Mouse (Mus musculus) frontal cortex, adult 2 months (tissue): ENCODE results near the gene Hoxc5. TPM values are rescaled to one million over a fixed set of nuclear protein-coding genes. Genes with fewer than 3 reads are reported as not detected.

Source experiments
- DNase-seq, 2 experiments: peaks; one replicate each; pipeline ENCODE4 v3.0.0; 2022; ENCODE audit warnings: low spot score in 1 of 2; ENCODE audit errors: extremely low spot score in 1 of 2
- polyA plus RNA-seq: library from polyadenylated mRNA; depleted of rRNA; stranded (reverse); fragments of >200 nt; gene quantifications from 2 replicates; pipeline ENCODE4 v1.2.3, GENCODE M21; 2012; rRNA removed

Hoxc5 gene
- polyA plus RNA-seq, result not detected in 2 replicates

DNA sequence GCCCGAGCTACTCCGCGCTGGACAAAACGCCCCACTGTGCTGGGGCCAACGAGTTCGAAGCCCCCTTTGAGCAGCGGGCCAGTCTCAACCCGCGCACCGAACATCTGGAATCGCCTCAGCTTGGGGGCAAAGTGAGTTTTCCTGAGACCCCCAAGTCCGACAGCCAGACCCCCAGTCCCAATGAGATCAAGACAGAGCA, at the start of gene Hoxc5:
TSS of gene Hoxc5 (plus strand) at position 132 of the 199 bp plus-strand sequence.
- DNase-seq, result no peak

- no peak for DNase-seq
Measured at GRCm38 (mm10) chr15:102917972-102918572, 49.2 kb upstream of the Hoxc5 start.

DNA sequence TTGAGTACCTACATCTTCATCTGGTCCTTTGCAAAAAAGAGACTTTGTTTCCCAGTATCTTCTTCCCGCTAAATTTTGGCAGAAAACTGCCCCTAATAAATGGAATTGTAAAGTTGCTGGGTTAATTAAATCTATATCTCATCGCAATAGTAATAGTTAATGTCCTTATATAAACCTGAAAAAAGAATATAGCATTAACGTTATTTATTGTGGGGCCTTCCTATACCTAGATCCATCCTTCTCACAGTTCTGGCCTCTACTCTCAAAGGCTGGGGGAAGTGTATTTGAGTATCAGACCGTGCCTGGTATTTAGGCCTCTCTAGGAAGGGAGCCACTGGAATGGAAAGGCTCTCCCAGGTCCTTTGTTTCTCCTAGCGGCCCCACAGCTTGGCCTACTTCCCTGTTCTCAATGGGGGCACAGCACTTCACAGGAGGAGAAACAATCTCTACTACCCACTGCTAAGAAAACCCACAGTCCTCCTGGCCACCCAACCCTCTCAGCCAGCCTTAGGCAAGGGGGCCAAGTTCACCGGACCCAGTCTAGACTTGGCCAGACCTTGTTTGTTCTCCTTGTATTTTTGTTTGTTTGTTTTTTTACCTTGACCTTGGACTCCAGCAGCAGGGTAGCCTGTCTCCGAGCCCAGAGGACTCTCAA, 48.5 kb upstream of the Hoxc5 start:
- DNase-seq, result no peak

GRCm38 (mm10) chr15:102919336-102920180, 47.7 kb upstream of the Hoxc5 start:
- DNase-seq, result no peak

DNA sequence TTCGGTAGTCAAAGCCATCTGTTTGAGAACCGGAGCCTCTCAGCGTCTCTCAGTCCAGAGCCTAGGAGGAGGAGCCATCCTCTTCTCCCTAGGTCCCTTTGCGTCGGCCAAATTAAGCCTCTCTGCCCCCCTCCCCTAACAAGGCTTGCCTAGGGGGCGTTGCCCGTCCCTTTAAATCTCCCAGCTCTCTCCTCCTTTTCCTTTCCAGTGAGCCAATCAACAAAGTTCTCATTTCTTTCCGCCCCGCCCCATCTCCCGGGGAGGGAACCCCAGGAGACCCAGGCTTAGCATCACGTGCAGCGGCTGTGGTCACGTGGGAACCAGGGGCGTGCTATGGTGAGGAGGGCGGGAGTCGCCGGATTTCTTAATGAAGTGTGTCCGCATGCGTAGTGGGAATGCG, 46.6 kb upstream of the Hoxc5 start:
- no peak for DNase-seq

DNA sequence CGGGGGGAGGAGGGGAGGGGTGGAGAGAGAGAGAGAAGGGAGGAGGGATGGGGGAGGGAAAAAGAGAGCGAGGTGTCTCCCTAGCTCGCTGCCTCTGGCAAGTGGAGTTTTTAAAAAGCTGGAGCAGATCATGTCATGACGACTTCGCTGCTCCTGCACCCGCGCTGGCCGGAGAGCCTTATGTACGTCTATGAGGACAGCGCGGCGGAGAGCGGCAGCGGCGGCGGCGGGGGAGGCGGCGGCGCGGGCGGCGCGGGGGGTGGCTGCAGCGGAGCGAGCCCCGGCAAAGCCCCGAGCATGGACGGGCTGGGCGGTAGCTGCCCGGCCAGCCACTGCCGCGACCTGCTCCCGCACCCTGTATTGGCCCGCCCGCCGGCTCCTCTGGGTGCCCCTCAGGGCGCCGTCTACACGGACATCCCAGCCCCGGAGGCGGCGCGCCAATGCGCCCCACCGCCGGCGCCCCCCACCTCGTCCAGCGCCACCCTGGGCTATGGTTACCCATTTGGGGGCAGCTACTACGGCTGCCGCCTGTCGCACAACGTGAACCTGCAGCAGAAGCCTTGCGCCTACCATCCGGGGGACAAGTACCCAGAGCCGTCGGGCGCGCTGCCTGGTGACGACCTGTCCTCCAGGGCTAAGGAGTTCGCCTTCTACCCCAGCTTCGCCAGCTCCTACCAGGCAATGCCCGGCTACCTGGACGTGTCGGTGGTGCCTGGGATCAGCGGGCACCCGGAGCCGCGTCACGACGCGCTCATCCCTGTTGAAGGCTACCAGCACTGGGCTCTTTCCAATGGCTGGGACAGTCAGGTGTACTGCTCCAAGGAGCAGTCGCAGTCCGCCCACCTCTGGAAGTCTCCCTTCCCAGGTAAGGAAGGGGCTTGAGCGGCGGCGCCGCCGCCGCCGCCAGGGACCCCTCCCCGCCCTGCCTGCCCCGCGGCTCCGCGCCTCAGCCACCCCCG, 45.9 kb upstream of the Hoxc5 start, which contains the start of gene Hoxc13:
TSS of gene Hoxc13 (plus strand) at position 51 of the 959 bp plus-strand sequence.
- DNase-seq, result no peak

DNA sequence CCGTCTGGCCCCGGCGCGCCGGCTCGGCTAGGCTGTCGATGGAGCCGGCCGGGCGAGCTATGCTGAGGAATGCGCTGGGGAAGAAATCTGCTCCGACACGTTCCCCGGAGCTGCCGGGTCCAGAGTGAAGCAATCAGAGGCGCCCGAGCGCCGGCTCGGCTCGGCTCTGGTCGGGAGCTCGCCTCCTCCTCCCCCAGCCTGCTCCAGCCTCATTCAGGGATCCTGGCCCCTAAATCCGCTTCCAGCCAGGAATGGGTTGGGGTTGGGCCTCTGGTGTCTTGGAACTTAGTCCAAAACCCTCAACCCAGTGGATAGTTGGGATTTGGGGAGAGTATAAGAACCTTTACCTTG, 45.3 kb upstream of the Hoxc5 start:
- no peak for DNase-seq

DNA sequence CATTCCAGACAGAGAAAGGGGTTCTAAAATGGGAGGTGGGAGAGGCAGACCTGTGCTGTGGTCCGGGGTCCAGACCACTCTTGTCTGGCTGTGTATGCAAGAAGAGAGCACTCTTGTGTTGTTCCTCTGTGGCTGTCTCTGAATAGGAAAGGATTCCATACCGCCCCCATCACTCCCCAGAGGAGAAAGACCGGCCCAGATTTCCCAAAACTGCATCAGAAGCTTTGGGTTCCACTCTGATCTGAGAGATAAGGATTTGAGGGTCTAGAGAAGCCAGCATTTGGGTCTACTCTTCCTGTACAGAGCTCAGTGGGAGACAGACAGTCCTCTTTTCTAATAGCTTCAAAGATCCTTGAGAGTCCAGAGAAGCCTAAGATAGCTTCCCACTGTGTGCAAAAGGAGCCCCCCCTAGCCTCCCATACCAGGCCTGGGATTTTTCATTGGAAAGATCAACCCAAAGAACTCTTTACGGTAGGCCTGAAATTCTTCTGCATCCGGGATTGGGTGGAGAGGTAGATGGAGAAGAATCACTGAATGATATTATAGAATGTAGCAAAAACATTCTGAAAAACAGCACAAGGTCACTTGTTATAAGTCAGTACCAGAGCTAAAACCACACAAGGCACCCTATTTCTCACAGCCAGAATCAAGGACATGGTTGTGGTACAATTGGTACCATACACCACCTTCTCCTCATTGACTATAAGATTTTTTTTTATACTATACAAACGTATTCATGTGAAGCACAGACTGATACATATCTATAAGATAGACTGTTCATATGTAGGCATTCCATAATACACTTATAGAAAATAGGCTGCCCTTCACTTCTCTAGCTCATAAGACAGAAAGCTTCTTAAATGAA, 44.4 kb upstream of the Hoxc5 start:
- DNase-seq, result no peak

DNA sequence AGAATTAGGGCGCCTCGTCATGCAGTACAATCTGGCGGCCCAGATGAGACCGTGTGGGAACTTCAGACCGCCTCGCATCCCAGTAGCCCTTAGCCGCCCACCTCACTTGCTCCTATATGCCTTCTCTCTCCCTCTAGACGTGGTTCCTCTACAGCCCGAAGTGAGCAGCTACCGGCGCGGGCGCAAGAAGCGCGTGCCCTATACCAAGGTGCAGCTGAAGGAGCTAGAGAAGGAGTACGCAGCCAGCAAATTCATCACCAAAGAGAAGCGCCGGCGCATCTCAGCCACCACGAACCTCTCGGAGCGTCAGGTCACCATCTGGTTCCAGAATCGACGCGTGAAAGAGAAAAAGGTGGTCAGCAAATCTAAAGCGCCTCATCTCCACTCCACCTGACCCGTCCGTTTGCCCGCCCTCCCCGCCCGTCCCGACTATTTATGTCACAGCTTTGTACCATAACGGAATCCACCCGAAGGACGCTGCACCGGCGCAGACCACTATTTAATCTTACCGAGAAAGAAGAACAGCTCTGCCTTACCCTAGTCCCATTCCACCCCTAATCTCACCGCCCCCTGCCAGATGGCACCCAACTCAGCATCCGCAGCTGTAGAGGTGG, 40.1 kb upstream of the Hoxc5 start:
- DNase-seq, result no peak

DNA sequence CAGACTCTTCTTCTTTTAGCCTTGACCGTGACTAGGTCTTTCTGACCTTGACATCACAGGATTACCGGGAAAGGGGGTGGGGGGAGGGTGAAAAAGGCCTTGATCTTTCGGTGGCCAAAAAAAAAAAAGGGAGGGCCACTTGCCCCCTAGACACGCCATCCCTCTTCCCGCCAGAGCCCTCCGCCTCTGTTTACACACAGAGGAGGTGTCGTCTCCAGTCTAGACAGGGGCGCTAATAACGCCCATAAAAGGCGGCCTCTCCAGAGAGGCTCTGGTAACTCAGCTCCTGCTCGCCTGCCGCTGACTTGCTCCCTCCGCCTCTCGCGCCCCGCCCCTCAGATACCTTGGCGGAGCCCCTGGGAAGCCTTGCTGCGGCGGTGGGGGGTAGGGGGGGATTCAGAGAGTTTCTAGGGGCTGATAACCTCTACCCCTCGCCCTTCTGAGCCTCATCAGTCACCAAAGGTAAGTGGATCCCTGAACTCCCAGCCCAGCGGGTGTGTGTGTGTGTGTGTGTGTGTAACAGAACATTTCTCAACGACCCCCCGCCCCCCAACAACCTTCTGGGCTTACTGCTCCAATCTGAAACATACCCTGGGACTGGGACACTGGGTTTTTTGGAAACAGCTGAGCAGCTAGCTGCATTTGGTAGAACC, 35.4 kb upstream of the Hoxc5 start:
- DNase-seq, result no peak

DNA sequence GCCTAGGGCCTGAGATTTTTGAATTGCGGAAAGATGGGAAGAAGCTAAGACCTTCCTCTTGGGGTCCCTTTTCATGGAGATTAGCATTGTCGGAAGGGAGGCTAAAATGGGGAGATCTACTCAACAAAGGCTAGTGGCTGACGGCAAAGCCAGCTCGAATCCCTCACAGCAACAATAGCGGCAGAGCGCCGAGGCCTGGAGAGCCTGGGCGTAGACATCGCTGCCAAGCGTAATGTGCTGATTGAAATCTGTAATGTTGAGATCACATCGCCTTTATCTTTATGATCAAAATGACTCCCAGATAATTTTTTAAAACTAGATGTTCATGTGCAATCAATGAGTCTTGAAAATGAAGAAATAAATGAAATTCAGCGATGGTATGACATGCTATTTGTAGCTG, 32.8 kb upstream of the Hoxc5 start:
- DNase-seq, result no peak

- DNase-seq, result no peak
Measured at GRCm38 (mm10) chr15:102934897-102935296, 32.3 kb upstream of the Hoxc5 start.

DNA sequence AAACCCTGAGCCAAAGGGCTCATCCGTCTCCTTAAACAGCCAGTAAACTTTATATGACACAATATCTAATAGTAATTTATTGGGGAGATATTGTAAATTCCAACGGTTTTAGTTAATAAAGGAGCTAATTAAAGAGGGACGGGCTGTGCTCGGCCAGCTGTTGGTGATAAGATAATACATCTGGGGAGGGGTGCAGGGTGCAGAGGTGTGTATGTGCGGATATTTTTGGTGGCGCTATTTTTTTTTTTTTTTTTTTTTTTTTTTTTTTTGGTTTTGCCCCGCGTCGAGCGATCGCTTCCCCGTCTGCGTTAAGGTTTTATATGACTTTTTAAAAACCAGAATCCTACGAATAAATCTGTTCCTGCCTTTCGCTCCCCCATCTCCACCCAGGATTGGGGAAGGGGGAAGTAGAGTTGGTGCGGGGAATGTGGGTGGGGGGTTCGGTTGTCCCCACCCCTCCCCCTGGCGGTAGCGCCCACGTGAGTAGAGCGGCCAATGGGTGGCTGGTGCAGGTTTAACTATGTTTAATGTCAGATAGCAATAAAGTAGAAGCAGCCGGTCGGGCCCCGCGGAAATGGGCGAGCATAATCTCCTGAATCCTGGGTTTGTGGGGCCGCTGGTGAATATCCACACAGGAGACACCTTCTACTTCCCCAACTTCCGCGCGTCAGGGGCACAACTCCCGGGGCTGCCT, 30.8 kb upstream of the Hoxc5 start, which contains the start of gene Hoxc12:
TSS of gene Hoxc12 (plus strand) at position 479 of the 694 bp plus-strand sequence.
- no peak for DNase-seq

DNA sequence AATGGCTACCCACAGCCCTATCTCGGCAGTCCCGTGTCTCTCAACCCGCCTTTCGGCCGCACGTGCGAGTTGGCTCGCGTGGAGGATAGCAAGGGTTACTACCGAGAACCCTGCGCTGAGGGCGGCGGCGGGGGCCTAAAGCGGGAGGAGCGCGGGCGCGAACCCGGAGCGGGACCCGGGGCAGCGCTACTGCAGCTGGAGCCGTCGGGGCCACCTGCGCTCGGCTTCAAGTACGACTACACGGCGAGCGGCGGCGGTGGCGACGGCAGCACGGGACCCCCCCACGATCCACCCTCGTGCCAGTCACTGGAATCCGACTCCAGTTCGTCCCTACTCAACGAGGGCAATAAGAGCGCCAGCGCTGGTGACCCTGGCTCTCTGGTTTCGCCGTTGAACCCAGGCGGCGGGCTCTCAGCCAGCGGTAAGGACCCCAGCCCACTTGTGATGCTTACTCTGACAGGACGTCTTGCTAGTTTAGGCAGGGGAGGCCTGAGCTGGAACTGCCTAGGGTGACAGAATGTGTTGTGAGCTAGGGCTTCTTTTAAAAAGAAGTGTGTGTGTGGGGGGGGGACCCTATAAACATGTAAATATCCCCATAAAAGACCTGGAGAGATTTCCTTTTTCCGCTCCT, 30.1 kb upstream of the Hoxc5 start:
- no peak for DNase-seq

DNA sequence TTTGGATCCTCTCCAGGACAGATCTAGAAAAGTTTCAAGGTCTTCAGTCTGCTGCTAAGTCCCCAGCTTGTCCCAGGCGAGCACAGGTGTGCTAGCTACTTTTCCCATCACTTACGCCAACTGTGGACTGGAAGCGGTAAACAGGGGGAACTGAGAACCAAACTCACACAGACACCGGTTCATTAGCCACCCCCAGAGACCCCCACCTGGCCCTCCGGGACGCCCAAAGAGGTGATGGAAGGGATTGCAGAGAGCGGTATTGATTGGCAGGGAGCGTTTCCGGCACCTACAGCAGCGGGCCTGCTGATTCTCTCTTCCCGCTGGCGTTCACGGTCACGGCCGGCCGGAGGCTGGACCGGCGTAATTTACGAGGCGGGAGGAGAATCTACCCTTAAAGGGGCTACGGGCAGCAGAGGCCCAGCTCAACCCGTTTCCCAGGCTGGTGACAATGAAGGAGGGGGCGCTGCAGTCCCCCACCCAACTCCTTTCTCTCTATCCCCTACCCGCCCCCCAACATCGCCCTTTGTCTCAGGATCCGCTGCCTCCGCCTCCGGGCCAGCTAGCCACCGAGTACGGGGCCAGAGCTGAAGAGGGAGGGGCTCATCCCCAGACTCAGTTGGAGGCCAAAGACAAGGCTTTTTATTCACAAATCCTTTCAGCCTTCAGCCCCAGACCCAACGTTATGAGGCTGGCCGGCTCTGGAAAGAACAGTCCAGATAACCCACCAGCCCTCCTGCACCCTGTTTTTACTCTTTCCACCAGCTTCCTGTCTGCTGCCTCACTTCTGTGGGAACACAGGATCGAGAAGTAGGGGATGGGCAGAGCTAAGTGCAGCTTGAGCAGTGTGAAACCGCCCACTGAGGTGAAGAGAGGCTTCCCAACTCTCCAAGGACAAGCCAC, 27.7 kb upstream of the Hoxc5 start:
- no peak for DNase-seq

GRCm38 (mm10) chr15:102942739-102943467, 24.3 kb upstream of the Hoxc5 start:
- no peak for DNase-seq
